Mouse (Mus musculus) liver, adult 2 months (tissue): ENCODE results near the gene Gm29427.

Experiments
- CTCF ChIP-seq: fragments of 200-500 bp; IDR thresholded peaks from 2 replicates; pipeline ENCODE4 v1.5.1; 2011; ENCODE audit warnings: low read depth, low read length, control low read depth
- POLR2A ChIP-seq: fragments of 200-500 bp; IDR thresholded peaks from 2 replicates; pipeline ENCODE4 v1.6.1; 2011; ENCODE audit warnings: low read length, control low read depth; ENCODE audit not compliant: insufficient read depth; ENCODE audit errors: extremely low read depth

GRCm38 (mm10) chr1:130738551-130739106 lies 23.0 kb upstream of the Gm29427 start:
- TF ChIP-seq CTCF (no peak), POLR2A (no peak)
